Mouse (Mus musculus): ENCODE measurements around the gene Rgs8.

The Rgs8 gene

GRCm38 (mm10) chr1:153677635-153678034 is 24.8 kb downstream of the Rgs8 start:
- DNase-seq: no peak

DNA sequence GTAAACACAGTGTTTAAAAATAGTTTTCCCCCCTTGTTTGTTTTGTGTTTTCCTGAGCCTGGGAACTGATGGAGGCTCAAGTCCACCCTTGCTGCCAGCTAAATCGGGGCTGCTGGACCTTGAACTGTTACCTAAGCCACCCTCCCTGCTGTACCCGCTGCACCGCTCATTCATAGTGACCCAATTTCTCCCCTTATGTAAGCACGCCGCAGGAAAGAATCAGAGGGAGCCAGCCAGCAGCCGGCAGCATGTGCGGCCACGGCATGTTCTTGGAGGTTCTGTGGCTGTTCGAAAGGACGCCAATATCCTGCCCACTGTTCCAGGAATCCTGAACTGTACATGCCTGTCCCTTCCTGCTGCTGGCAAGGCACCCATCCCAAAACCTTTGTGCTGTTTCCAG is 26.3 kb downstream of the Rgs8 start:
- peak; percentile 51 for DNase-seq

GRCm38 (mm10) chr1:153679653-153680052 is 26.8 kb downstream of the Rgs8 start:
- no peak for DNase-seq

DNA sequence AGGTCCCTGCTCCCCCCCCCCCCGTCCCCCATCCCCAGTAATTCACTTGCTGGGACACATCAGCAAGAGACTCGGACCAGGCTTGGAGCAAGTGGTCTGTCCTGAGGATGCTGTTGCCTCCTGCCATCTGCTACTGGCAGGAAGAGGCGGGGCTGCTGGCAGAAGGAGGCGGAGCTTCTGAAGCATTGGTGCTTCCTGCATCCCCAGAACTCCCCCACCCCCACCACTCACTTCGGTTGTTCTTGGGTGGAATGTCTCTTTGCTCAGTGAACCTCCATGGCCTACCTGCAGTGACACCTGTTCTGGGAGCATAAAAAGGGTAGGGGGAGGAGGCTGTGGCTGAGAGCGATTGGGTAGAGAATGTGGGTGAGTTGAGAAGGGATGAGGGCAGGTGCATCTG is 27.5 kb downstream of the Rgs8 start:
- DNase-seq: no peak

DNA sequence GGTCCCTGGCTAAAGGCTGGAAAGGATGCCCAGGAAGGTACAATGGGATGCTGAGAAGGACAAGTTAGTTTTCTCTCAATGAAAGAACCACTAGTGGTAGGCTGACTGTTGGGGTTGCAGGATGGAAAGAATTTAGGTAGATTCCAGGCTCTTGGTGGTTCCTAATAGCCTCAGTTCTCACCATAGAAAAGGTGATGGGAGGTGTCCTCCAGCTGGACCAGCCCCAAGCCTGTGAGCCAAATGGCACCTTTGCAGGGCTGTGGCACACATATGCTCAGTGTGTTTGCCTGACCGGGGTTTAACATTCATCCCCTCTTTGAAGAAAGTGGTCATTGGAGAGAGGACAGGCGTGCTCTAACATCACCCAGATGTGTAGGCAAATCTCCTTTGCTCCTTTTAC is 28.2 kb downstream of the Rgs8 start:
- DNase-seq: no peak

- no peak for DNase-seq
Observed at GRCm38 (mm10) chr1:153683190-153683589, 30.4 kb downstream of the Rgs8 start.

DNA sequence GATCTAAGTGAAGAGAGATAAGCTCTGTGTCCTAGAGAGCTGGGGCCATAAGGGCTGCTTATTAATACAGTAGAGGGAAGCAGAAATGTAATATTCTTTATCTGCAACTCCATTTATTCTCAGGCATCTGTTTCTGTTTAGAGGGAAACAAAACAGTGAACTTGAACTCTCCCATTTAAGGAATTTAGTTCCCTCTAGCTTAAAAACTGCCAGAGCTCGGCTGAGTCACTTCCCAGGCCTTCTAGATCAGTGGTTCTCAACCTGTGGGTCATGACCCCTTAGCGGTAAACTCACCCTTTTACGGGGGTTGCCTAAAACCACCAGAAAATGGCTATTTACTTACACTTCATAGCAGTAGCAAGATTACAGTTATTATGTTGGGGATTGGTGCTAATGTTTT is 32.8 kb downstream of the Rgs8 start:
- no peak for DNase-seq

DNA sequence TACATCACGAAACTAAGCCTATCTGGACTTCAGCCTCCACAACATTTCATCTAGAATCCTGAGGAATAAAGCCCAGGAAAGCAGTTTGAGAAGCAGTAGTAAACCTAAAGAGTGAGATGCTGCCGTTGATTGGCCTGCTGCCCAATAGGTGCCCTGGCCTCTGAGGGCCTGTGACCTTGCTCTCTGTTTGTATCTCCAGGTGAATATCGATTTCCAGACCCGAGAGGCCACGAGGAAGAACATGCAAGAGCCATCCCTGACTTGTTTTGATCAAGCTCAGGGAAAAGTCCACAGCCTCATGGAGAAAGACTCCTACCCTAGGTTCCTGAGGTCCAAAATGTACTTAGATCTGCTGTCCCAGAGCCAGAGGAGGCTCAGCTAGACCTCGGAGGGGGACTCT is 39.7 kb downstream of the Rgs8 start:
- DNase-seq: no peak

- no peak for DNase-seq
Observed at GRCm38 (mm10) chr1:153694372-153695120, 41.7 kb downstream of the Rgs8 start.

GRCm38 (mm10) chr1:153695398-153695797 is 42.6 kb downstream of the Rgs8 start:
- DNase-seq: no peak

DNA sequence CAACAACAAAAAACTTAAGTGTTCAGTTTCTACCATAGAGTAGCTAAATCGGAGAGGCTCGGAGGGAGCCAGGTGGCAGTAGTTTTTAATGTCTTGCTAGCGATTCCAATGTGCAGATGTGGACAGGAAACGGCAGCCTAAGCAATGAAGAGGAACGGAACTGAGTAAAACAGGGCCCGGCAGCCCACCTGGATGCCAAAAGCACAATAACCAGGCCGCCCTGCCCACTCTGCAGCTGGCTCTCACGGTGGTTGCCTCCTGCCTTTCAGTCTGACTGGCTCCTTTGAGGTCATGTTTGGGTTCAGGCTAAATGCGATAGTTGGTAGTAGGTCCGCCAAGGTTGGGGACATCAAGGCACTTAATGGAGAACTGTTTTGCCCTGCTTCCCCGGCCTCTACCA is 43.3 kb downstream of the Rgs8 start:
- DNase-seq: no peak

DNA sequence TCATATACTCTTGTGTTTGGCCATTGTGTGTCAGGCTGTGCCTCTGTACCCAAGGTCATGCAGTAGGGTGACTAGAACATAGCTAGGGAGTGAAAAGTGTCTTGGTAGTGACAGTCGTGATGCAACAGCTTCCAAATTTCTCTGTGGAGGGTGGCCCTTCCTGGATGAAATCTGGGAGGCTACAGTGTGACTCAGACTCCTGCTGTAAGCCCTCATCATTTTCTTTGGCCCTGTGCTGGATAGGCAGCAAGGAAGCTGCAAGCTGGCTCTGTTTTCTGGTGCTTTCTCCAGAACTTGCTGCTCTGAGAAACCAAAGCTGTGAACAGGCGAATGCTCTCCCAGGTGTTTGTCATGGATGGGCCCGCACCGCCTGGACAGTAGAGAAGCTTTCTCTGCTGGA is 43.7 kb downstream of the Rgs8 start:
- no peak for DNase-seq

DNA sequence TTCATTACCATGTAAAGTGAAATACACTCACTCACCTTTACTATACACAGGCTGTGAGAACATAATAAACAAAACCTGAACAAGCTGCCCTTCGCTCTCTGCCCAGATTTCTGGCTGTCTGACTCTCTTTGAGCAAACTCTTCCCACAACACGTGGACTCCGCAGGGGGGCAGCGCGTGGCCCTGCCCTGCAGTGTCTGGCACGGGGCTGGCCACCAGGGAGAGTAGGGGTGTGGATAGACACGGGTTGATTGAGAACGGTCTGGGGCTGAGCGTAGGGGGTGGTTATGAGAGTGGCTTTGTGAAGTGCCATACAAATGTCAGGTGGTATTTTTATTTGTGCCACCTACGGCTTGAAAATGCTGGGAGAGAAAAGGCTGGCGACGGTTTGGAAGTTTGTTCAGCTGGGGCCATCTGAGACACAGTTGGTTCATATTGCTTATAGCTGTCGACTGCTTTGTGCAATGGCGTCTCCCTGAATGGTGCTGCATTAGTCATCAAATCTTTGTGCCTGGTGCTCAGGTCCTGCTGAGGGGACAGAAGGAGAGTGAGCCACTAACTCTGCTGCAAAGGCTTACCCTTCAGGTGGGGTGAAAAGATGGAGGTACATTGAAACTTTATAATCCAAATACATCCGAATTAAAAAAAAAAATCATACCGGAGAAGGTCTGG is 44.9 kb downstream of the Rgs8 start:
- DNase-seq: no peak

DNA sequence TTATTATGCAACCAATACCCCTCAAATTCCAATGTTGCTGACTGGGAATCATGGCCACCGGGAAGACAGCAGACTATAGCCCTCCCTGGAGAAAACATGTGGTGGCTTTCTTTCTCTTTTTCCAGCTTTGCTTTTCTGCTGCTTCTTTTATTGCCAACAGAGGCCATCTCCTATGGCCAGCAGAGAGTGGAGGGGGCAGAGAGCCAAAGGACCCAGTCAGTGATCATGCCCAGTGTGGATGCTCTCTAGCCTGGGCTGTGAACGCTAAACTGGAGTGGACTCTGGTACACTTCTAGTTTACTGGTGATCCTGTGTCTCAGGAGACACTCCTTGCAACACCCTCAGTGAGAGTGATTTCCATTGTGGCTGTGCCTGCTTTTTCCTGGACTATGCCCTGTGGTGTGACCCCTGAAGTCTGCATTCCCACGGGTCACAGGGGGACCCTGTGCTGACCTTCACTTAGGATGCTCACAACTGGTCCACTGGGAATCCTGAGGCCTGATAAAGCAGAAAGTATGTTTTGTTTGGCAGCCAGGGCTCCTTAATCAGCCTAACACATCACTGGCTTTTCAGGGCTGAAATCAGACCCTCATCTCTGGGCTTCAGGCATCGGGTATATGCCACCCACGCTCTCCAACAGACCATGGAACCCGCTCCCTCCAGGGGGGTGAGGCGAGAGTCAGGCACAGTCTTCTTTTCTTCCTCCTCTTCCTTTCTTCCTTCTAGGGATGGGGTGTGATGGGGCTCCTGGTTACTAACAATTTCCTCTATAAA is 45.7 kb downstream of the Rgs8 start:
- no peak for DNase-seq

GRCm38 (mm10) chr1:153700448-153701063 is 47.7 kb downstream of the Rgs8 start:
- DNase-seq: no peak

GRCm38 (mm10) chr1:153701461-153701860 is 48.6 kb downstream of the Rgs8 start:
- DNase-seq: no peak

- DNase-seq: no peak
Observed at GRCm38 (mm10) chr1:153702166-153702852, 49.5 kb downstream of the Rgs8 start.

GRCm38 (mm10) chr1:153702853-153703410 is 50.1 kb downstream of the Rgs8 start:
- no peak for DNase-seq

GRCm38 (mm10) chr1:153703445-153703991 is 50.7 kb downstream of the Rgs8 start:
- DNase-seq: peak; percentile 38

- DNase-seq: no peak
Observed at GRCm38 (mm10) chr1:153704174-153704573, 51.3 kb downstream of the Rgs8 start.

GRCm38 (mm10) chr1:153704996-153705395 is 52.2 kb downstream of the Rgs8 start:
- DNase-seq: no peak

GRCm38 (mm10) chr1:153708626-153709025 is 55.8 kb downstream of the Rgs8 start:
- no peak for DNase-seq

All from right cerebral cortex, postnatal 14 days (tissue).